Mouse (Mus musculus) E14TG2a.4 (cell line): ENCODE data around the gene Phf24.

Experiments used
- H3K27me3 ChIP-seq: 2 replicates; pipeline ENCODE4 v1.6.1; 2014; ENCODE audit warnings: low read length, control low read depth; ENCODE audit not compliant: insufficient read depth
- H3K36me3 ChIP-seq: 2 replicates; pipeline ENCODE4 v1.6.1; 2014; ENCODE audit warnings: low read length, control low read depth; ENCODE audit not compliant: insufficient read depth
- H3K4me1 ChIP-seq: replicated peaks from 2 replicates; pipeline ENCODE4 v1.6.1; 2014; ENCODE audit warnings: low read depth, low read length, control low read depth
- H3K4me3 ChIP-seq: replicated peaks from 2 replicates; pipeline ENCODE4 v1.5.1; 2014; ENCODE audit warnings: mild to moderate bottlenecking, low read length
- H3K9me3 ChIP-seq: 2 replicates; pipeline ENCODE4 v1.6.1; 2014; ENCODE audit warnings: low read length, control low read depth
- CTCF ChIP-seq: conservative IDR thresholded peaks from 2 replicates; pipeline ENCODE4 v1.5.1; 2014; ENCODE audit warnings: low read length
- NANOG ChIP-seq: IDR thresholded peaks from 2 replicates; pipeline ENCODE4 v1.6.1; 2014; ENCODE audit warnings: borderline replicate concordance, low read length, mixed read lengths
- POU5F1 ChIP-seq: IDR thresholded peaks from 2 replicates; pipeline ENCODE4 v1.6.1; 2014; ENCODE audit warnings: low read length, borderline replicate concordance

Gene Phf24

DNA sequence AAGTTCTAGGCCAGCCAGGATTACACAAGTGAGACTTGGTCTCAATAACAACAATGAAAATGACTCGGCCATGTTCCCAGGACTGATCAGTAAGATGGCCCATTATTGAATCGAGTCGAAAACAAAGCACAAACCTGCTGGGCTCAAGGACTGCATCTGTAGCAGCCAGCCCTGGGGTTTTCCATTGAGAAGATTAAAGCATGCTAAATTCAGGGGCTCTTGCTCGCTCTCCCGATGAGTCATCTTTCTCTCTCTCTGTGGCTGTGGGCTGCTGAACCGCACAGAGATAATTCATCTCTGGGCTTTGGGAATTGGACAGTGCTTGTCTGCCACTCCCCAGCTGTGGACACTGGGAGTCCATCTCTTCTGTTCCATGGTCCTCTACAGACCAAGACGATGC, 24.9 kb downstream of the Phf24 start:
- TF ChIP-seq POU5F1: no peak
- no peak for TF ChIP-seq NANOG
- no peak for TF ChIP-seq CTCF
- peaks cover 73% of the 10 kb centered on the region for H3K27me3 ChIP-seq
- H3K36me3 ChIP-seq: no peaks in the 10 kb centered on the region

GRCm38 (mm10) chr4:42943341-42943740, 26.9 kb downstream of the Phf24 start:
- no peak overlapping the region for H3K4me3 ChIP-seq
- TF ChIP-seq CTCF: no peak
- TF ChIP-seq POU5F1: no peak
- no peak for TF ChIP-seq NANOG
- peaks cover 12% of the 10 kb centered on the region for H3K4me1 ChIP-seq
- no peaks in the 10 kb centered on the region for H3K36me3 ChIP-seq
- peaks cover 73% of the 10 kb centered on the region for H3K27me3 ChIP-seq
- no peaks in the 10 kb centered on the region for H3K9me3 ChIP-seq

More for the DNA sequence above, 24.9 kb downstream of the Phf24 start:
- Histone ChIP-seq H3K4me3 (no peak overlapping the region), H3K4me1 (peaks cover 18% of the 10 kb centered on the region), H3K9me3 (no peaks in the 10 kb centered on the region)

DNA sequence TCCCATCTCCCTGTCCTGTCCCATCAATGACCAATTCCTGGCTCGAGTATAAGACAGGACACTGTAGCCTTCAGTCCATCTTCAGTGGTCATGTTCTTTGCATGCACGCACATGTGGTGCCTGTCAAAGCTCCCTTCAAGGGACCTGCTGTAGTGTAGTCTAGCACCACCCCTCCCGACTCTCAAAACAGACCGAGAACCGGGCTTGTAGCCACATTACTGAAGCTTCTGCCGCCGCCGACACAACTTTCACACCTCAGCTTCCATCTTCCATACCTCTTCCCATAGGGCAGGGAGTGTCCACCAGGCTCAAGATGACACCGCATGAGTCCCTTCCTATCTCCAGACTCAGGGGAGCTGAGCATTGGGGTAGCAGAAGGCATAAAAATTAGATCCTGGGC, 27.7 kb downstream of the Phf24 start:
- H3K4me1 ChIP-seq: peaks cover 8% of the 10 kb centered on the region
- TF ChIP-seq CTCF: no peak
- TF ChIP-seq NANOG: no peak
- no peak for TF ChIP-seq POU5F1
- no peak overlapping the region for H3K4me3 ChIP-seq
- H3K36me3 ChIP-seq: no peaks in the 10 kb centered on the region
- H3K27me3 ChIP-seq: peaks cover 65% of the 10 kb centered on the region
- H3K9me3 ChIP-seq: no peaks in the 10 kb centered on the region

DNA sequence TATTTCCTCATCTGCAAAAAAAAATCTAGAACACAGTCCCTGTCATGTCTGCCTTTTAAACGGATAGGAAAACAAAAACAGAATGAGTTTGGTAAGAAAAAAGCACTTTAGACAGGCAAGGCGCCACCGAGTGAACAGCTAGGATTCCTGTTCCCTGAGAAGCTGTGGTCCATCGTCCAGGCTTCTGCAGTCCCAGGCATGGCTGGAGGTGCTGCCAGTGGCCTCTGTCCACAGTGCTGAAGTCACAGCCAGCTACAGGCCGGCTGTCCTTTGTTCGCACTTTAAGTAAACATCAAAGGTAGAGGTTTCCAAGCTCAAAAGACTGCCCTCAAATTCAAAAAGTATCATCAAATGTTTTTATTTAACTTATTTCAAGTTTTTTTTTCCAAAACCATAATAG, 28.6 kb downstream of the Phf24 start:
- Histone ChIP-seq H3K36me3 (no peaks in the 10 kb centered on the region), H3K4me1 (peaks cover 11% of the 10 kb centered on the region), H3K4me3 (no peak overlapping the region), H3K27me3 (peaks cover 59% of the 10 kb centered on the region), H3K9me3 (no peaks in the 10 kb centered on the region)
- no peak for TF ChIP-seq POU5F1
- no peak for TF ChIP-seq NANOG
- TF ChIP-seq CTCF: no peak

GRCm38 (mm10) chr4:42945445-42945844, 29.0 kb downstream of the Phf24 start:
- Histone ChIP-seq H3K4me1 (peaks cover 13% of the 10 kb centered on the region), H3K4me3 (no peak overlapping the region), H3K36me3 (no peaks in the 10 kb centered on the region), H3K27me3 (peaks cover 55% of the 10 kb centered on the region), H3K9me3 (no peaks in the 10 kb centered on the region)
- TF ChIP-seq NANOG (no peak), POU5F1 (no peak), CTCF (no peak)

GRCm38 (mm10) chr4:42945952-42946351, 29.5 kb downstream of the Phf24 start:
- peaks cover 50% of the 10 kb centered on the region for H3K27me3 ChIP-seq
- no peaks in the 10 kb centered on the region for H3K9me3 ChIP-seq
- H3K4me1 ChIP-seq: peaks cover 18% of the 10 kb centered on the region
- H3K36me3 ChIP-seq: no peaks in the 10 kb centered on the region
- no peak overlapping the region for H3K4me3 ChIP-seq
- peak; percentile 77 for TF ChIP-seq CTCF
- no peak for TF ChIP-seq POU5F1
- no peak for TF ChIP-seq NANOG

- Histone ChIP-seq H3K27me3 (peaks cover 43% of the 10 kb centered on the region), H3K36me3 (0 out of 2 replicates have a peak, but pooled peaks cover 3% of the 10 kb centered on the region), H3K4me3 (no peak overlapping the region), H3K4me1 (peaks cover 27% of the 10 kb centered on the region), H3K9me3 (no peaks in the 10 kb centered on the region)
- TF ChIP-seq POU5F1 (no peak), CTCF (no peak), NANOG (no peak)
Observed at GRCm38 (mm10) chr4:42946733-42947290, 30.4 kb downstream of the Phf24 start.

GRCm38 (mm10) chr4:42948527-42948926, 32.1 kb downstream of the Phf24 start:
- TF ChIP-seq CTCF: no peak
- no peak for TF ChIP-seq NANOG
- no peak for TF ChIP-seq POU5F1
- Histone ChIP-seq H3K4me1 (peaks cover 44% of the 10 kb centered on the region), H3K9me3 (no peaks in the 10 kb centered on the region), H3K4me3 (no peak overlapping the region), H3K36me3 (peaks cover 19% of the 10 kb centered on the region), H3K27me3 (peaks cover 30% of the 10 kb centered on the region)

DNA sequence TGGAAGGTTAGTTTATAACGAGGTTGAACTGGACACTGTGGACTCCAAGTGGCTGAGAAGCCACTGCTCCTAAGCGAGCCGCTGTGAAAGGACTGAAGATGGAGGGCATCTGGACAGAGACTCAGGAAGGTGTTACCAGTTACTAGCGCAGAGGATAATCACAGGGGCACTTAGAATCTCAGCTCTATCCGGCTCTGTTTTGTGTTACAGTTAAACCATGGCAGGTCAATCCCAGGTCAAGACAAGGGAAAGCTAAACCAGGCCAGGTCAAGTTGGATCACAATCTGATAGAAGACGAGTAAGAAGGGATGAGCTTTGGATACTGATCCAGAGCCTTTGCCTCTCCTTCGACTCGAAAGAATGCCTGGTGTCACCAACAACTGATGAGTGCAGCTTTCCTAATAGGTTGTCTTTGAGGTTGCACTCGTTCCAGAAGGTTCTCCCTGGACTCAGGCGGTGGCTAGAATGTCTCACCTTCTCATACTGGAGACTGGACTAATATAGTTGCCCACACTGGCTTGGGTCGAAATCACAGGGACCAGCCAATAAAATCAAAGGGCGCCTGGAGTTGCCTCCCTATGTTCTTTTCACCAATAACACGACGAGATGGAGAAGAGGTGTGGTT, 32.7 kb downstream of the Phf24 start:
- Histone ChIP-seq H3K27me3 (peaks cover 24% of the 10 kb centered on the region), H3K4me3 (peak overlapping the region; percentile 95), H3K36me3 (peaks cover 23% of the 10 kb centered on the region), H3K9me3 (no peaks in the 10 kb centered on the region), H3K4me1 (peaks cover 49% of the 10 kb centered on the region)
- TF ChIP-seq NANOG (no peak), POU5F1 (no peak), CTCF (no peak)
